Mouse (Mus musculus) large intestine, adult 2 months (tissue): Measurements from ENCODE around the gene Rplp0. TPM values are rescaled to one million over a fixed set of nuclear protein-coding genes. Genes with fewer than 3 reads are reported as not detected.

ENCODE experiments used
- DNase-seq: peaks from one replicate; pipeline ENCODE4 v3.0.0-alpha.2; 2012; ENCODE audit warnings: low read depth, low spot score
- WGBS: fragments of 180-500 bp; shearing (Covaris S2); methylation state at CpG from one replicate; pipeline ENCODE4 v1.1.7; 2018; 5-methylcytosine and 5-hydroxymethylcytosine counted together
- polyA plus RNA-seq: library from polyadenylated mRNA; depleted of rRNA; stranded (reverse); fragments of >200 nt; gene quantifications from 2 replicates; pipeline ENCODE4 v1.2.3, GENCODE M21; 2012

Gene Rplp0
- polyA plus RNA-seq, 1 experiment, result 2,416 TPM

DNA sequence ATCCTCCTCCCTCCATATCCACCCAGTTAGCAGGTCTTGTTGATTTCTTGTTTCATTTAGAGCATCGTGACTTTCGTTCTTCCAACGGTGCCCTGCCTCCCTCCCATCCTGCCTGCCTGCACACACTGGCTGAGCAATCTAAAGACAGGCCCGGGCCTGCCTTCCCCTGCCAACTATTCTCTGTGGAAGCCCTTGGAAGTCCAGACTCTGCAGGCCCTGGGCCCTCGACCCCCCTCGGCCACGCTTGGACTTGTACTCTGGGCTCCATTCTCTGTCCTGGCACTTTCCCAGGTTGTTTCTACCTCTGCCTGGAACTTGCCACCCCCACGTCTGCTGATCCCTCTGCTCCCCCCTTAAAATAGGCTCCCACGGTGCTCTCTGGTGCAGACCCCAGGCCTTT, 33.3 kb upstream of the Rplp0 start:
- WGBS, result 80% methylated on average over 9 of the region's 9 CpGs
- DNase-seq, result no peak

DNA sequence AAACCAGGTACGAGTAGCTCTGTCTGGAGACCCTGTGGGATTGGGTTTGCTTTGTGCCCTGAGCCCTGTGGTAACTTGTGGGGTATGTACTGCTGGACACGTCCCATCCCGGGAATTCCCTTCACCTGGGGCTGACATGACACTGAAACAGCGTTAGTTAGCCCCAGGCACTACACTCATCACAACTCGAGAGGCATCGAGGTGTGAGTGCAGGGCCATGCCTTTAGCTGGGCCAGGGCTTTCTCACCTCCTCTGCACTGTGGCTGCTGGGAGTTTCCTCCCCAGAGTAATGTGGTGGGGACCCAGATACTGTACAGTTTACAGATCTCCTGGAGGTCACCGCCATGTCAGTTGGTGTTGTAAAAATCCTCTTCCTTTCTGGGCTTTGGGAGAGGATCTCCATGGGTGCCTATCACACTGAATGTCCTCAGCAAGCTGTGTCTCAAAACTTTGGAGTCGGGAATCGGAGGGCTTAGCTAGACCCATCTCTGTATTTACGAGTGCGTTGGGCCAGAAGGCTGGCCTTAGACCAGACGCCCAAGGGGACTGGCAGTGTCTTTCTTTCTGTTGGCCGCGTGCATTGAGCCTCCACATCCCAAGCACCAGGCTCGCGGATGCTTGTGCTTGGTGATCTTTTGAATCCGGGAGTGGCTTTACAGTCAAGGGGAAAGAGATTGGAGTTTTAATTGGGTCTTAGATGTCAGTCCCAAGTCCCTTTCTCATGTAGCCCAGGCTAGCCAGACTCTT, 32.6 kb upstream of the Rplp0 start:
- no peak for DNase-seq
- whole genome bisulfite sequencing, result 82% methylated on average over 17 of the region's 17 CpGs

DNA sequence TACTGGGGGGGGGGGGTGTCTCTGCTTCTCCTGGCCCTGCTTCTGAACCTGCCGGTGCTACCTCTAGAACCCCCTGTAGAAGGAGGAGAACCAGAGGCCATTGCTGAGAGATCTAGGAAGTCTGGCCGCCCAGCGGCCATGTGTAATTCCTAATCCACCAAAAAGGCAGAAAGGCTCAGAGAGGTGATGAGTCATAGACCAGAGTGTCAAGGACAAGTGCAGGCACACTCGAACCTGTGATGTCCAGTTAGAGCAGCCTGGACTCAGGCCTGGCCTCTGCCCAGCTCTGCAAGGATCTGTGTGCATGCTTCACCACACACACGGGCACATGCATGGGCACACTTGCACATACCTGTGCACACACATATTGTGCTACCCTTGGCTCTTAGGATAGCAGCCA, 31.1 kb upstream of the Rplp0 start:
- no peak for DNase-seq
- WGBS, result 67% methylated on average over 5 of the region's 5 CpGs

DNA sequence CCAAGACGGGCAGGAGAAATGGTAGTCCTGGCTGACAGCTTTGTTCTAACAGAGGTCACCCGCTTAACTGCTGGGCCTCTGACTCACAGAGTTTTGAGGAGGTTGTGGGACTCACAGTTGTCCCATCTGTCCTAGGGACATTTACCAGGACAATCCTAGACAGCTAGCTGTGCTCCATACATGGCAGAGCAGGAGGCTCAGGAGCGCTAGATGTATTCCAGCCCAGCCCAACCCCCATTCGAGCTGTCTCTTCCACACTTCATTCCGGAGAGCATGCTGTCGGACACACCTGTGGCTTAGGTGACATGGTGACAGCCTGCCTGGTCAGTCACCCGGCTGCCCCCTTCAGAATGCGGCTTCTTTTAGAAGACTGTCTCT, 29.9 kb upstream of the Rplp0 start:
- WGBS, result 63% methylated on average over 8 of the region's 8 CpGs
- no peak for DNase-seq

DNA sequence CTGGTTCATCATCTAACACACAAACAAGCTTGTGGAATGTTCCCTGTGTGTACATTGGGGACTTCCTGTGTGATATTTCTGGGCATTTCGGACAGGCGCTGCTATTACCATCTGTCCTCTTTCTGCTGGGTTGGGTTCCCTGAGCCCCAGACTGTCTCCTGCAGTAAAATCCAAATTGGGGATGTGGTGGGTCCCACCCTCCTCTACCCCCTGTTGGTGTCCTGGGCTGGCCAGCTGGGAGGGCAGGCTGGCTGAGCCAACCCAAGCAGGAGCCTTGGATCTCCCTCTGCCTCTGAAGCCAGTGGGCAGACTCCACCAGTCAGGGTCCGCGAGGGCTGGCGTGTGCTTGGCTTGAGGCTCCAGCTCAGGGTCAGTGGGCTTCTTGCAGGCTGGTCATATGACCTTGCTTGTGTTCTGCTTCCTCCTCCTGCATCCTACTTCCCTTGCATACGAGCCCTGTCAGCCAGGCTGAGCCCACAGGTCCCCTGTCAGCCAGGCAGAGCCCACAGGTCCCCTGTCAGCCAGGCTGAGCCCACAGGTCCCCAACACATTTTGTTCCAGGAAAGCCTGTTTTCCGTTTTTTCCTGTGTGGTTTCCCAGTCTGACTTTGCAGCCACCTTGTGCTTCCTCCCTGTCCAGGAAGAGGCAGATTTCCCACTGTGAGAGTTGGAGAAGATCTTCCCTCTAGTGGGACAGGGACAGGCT, 29.4 kb upstream of the Rplp0 start:
- DNase-seq, result no peak
- 61% methylated on average over 7 of the region's 7 CpGs for WGBS

DNA sequence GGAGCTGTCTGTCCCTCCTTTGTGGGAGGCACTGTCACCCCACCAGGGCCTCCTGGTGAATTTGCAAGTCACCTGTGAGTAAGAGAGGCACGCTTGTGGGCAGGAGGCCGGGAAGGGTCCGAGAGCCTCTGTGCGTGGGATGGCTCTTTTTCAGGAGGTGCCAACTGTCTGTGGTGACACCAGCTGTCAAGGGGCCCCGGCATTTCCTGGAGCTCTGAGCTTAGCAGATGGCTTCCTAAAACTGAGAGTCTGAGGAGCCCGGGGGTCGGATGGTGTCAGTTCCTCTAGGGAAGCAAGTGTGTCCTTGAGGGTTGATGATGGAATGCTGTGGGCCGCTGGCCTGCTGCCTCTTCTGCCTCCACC, 28.8 kb upstream of the Rplp0 start:
- no peak for DNase-seq
- 80% methylated on average over 8 of the region's 8 CpGs for WGBS

DNA sequence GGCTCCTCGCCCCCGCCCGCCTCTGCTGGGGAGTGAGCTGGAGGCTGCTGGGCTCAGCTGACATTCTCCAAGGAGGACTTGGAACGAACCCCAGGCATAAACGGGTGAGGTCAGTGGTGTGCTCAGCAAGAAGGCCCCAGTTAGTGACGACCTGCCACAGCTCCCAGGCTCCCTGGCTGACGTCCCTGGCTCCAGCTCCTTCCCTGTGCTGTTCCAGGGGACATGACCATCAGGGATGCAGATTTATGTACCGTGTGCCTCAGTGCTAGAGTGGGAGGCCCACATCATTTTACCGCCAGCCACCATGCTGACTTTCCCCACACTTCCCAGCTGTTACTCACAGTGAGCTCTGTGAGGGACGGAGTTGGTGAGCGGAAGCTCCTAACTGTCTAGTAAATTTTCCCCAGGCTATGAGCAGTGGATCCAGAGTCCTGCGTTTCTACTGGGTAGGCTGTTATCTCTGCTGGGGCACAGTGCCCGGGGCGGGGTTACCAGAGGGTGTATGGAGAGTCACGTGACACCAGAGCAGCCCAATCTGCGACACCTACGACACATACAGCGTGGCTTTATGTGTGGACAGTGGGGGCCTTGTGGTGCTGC, 27.5 kb upstream of the Rplp0 start:
- 12% methylated on average over 18 of the region's 18 CpGs for WGBS
- DNase-seq, result no peak

DNA sequence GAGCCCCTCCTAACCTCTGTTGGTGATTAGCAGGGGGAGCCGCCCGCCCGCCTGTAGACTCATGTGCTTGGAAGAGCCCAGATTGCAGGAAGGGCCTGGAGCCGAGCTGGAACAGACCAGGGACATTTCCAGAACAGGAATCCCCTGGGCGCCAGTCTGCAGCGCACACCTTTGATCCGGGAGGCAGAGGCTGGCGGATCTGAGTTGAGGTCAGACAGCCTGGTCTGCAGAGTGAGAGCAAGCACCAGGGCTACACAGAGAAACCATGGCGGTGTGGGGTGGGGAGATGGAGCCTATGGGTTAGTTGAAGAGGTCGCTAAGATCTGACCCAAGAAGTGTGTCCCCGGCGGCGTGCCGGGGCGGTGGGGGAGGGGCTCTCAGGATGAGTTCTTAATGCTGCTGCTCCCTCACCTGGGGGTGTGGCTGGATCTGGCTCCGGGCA, 25.0 kb upstream of the Rplp0 start:
- no peak for DNase-seq
- 35% methylated on average over 16 of the region's 16 CpGs for WGBS

DNA sequence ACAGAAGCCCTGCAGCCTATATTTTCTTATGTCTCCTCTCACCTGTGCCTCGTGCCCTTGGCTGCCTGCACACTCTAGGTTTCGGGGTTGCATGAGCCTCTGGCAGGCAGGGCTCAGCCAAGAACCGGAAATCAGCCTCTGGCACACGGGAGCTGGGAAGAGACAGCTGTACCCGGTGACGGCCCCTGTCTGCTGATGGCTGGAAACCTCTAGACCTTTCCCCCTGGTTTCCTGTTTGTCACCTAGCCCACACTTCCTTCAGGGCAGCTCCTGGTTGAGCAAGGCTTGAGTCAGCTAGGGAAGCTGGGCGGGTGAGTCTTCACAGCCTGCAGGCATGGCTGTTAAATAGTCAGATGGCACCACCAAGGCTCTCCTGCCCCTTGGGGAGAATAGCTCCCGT, 24.4 kb upstream of the Rplp0 start:
- WGBS, result 17% methylated on average over 8 of the region's 8 CpGs
- no peak for DNase-seq

DNA sequence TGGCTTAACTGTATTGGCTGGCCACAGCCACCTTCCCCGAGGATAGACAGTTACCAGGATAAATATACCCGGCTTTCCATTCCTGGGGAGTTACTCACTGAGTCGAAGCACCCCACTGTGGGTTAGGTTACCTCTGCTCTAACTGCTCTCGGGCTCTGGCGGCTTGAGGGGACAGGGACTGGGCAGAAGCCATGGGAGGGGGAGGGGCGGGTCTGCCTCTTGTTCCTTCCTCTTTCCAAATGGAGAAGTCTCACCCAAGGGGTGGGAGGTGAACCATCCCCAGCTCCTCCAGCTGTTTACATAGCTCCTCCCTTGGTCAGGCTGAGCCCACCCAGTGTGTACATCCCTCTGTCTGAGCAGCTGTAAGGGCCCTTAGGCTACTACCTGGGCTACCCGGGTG, 23.6 kb upstream of the Rplp0 start:
- WGBS, result 57% methylated on average over 7 of the region's 7 CpGs
- DNase-seq, result no peak

DNA sequence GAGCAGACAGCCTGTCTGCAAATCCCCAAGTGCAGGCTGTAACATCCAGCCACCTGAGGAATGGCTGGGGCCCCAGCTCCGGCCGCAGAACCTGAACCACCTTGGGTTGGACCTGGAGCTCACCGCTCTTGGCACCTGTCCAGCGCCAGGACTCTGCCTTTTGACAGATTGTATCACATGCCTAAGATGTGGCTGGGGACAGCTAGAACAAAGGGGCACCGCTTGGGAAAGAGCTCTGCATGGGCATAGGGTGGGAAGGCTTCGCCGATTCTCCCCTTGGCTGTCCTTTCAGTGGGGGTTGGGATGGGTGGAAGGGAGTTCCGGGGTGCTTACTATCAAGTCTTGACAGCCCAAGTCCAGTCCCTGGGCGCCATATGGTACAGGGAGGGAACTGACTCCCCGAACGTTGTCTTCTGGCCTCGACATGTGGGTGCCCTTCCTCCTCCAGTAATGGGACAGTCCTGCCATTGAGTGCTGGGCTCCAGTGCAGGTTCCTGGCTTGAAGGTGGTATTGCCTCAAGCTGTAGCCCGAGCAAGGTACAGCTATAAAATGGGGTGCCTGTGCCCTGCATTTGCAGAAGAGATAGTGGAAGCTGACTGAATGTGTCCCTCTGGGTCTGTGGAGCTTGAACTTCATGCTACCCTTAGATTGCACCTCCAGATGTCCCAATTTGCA, 21.1 kb upstream of the Rplp0 start:
- no peak for DNase-seq
- 38% methylated on average over 13 of the region's 13 CpGs for WGBS

DNA sequence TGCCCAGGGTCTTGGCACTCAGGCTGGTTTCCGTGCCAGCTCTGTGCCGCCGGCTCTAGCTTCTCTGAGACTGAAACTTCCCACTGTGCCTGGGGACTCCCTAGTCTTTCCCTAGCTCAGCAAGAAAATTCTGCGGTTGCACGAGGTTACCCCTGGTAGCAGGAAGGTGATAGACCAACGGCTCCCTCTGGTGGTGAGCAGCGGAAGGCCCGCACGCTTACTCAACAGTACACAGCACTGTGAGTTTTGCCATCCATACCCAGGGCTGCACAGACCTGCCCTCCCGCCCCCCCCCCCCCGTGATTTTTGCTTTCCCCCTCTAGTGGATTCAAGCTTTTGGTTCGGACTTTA, 20.6 kb upstream of the Rplp0 start:
- 1% methylated on average over 12 of the region's 12 CpGs for WGBS
- DNase-seq, result no peak

DNA sequence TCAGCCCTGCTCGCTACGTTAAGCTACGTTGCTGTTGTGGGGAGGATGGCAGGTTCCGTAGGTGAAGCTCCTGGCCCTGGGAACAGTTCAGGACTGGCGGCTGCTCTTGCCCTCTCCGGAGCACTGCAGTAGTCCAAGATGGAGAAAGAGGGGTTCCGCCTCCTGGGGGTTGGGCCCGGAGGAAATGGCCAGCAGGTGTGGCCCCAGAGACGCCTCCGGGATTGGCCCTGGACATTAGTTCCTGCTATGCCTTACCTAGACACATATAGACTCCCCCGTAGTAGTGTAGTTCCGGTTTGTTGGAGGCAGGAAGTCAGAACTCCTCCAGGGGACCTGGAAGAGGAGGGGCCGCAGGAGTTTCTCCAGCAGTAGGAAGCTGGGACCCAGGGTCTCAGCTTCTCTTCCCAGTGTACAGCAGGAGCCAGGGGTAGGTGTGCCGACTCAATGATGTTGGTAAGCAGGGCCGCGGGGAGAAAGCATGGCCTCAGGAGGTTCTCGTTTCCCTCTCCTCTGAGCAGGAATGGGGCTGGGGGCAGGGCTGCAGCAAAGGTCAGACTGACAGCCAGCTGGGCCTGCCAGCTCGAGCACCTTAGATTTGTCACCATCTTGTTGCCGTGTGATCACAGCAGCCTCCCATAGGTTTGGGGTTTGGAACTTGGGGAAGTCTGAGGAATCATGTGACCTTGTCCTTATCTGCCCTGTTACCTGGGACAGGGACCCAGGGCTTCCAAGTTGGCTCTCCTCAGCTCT, 16.5 kb upstream of the Rplp0 start:
- DNase-seq, result peak; percentile 83
- WGBS, result 18% methylated on average over 19 of the region's 19 CpGs

DNA sequence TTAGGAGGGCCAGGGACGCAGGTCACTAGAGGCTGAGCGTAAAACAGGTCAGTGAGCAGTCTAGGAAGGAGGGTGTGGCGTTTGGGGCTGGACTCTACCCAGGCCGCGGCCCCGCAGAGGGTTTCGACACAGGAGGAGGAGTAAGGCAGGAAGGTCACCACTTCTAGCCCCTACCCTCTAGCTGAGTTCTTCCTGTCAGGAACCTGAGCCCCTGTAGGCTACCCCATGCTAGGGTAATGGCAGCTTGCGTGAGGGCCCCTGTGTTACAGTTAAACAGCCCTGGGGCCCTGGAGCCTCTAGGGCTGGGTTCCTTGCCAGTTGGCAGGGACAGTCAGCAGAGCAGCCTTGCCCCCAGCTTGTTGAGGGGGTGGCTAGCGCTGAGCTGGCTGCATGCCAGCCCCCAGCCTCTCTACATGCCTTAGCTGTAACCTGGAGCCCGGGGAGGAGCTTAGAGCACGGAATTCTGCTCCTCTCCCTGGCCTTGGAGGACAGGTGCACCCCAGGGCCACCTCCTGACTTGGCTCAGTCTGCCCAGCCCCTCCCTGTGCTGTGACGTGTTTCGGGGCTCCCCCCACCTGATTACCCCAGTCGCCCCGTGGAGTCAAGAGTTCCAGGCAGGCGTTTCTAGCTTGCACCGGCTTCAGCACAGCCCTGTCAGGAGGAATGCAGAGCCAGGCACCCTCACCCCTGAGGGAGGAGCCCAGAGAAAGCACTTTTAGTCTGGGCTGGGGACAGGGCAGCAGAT, 15.6 kb upstream of the Rplp0 start:
- DNase-seq, result no peak
- WGBS, result 13% methylated on average over 17 of the region's 17 CpGs

DNA sequence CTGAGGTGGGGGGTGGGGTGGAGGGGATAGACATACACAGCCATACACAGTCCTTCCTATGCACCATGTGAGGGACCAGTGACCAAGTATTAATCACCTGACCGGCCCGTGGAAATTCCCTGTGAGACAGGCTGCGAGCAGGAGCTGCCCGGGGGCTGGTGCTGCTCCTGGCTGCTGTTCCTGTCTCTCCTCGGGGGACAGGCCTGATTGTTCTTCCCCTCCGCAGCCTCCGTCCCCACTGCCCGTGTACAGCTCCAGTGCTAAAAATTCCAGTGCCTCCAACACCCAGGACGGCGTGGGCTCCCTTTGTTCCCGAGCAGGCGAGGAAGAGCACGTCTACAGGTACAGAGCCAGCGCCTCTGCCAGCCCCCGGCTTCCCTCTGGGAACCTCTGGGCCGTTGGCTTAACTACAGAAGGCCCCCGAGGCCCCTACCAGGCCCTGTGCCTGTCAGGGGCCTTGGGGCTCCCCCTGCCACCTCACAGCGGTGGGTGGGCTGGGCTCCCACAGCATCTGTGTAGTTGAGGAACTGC, 14.5 kb upstream of the Rplp0 start:
- WGBS, result 71% methylated on average over 18 of the region's 18 CpGs
- no peak for DNase-seq

DNA sequence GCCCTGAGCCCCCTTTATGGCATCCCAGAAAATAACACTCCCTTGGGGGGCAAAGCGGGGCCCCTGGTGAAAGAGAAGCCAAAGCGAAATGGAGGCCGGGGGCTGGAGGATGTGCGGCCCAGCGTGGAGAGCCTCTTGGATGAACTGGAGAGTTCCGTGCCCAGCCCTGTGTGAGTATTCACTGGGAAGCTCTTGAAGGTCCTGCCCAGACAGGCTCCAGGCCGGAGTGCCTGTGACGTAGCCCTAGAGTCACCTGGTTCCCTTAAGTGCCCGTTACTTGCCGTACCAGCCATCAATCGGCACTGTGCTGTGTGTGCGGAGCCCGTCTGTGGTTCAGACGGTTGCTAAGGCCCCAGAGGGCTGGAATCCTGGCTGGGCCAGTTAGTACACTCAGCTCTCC, 13.6 kb upstream of the Rplp0 start:
- DNase-seq, result no peak
- WGBS, result 95% methylated on average over 14 of the region's 14 CpGs

DNA sequence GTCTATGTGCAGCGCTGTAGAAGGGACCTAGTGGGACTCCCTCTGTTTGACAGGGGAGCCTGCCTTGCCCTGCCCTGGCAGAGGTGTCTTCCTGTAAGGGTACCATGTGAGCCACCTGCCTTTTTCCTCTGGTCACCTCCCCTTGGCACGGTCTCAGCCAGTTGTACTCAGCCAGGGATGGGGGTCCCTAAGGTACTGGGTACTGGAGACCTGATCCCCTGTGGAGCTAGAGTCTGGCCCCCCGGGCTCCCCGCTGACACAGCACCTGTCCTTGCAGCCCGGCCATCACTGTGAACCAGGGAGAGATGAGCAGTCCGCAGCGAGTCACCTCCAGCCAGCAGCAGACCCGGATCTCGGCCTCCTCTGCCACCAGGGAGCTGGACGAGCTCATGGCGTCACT, 12.7 kb upstream of the Rplp0 start:
- DNase-seq, result no peak
- whole genome bisulfite sequencing, result 90% methylated on average over 11 of the region's 11 CpGs

DNA sequence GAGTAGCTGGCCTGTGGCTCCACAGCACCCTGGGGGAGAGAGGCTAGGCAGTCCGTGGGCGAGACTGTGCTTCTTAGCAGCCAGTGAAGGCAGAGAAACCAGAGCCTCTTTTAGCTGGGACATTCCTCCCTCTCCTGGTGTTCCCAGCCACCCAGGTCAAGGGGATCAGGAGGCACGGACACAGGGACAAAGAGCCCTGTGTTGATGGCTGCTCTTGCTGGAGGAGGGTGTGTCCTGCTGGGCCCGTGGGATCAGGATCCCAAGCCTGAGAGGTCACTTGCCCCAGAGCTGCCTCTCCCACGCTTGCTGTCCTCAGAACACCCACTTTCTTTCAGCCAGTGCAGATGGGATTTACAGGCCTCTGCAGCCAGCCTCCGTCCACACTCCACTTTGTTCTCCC, 12.3 kb upstream of the Rplp0 start:
- DNase-seq, result no peak
- 72% methylated on average over 6 of the region's 6 CpGs for WGBS

DNA sequence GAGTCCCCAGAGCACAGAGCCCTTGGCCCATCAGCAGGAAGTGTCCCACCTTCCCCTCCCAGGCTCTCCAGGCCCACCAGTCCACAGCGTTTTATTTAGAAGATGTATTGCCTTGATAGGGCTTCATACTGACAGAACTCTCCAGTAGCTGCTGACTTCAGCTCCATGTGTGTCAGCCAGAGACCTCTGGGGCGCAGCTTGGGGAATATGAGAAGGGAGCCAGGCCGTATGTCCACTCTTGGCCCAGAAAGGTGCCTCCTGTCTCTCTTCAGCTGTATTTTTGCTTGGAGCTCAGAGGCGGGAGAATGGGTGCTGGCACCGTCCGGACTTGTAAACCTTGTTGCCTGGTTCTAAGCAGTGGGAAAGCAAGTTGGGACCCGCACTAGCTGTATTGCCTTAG, 11.8 kb upstream of the Rplp0 start:
- no peak for DNase-seq
- WGBS, result 89% methylated on average over 7 of the region's 7 CpGs
